Mouse (Mus musculus) E14TG2a.4 (cell line): ENCODE measurements around the gene Tlr9.

Experiments used
- CTCF ChIP-seq: conservative IDR thresholded peaks from 2 replicates; pipeline ENCODE4 v1.5.1; 2014; ENCODE audit warnings: low read length
- NANOG ChIP-seq: IDR thresholded peaks from 2 replicates; pipeline ENCODE4 v1.6.1; 2014; ENCODE audit warnings: borderline replicate concordance, low read length, mixed read lengths
- POU5F1 ChIP-seq: IDR thresholded peaks from 2 replicates; pipeline ENCODE4 v1.6.1; 2014; ENCODE audit warnings: low read length, borderline replicate concordance

DNA sequence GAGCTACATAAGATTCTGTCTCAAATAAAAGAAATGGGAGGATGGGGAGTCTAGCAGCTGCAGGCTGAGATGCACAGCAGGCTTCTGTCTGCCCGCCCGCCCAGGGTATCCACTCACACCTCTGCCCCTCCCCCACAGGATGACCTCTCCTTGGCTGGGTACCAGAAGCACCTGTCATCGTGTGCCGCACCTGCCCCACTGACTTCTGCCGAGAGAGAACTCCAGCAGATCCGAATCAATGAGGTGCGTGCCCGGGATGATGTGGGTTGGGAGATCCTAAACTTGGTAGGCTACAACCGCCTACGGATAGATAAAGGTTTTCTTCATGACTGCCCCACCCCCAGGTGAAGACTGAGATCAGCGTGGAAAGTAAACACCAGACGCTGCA lies 9.8 kb upstream of the Tlr9 start:
- TF ChIP-seq CTCF (no peak), NANOG (no peak), POU5F1 (no peak)
